Mouse (Mus musculus) forebrain, embryonic 13.5 days (tissue): ENCODE measurements around the gene Themis. TPM values are rescaled to one million over a fixed set of nuclear protein-coding genes. Genes with fewer than 3 reads are reported as not detected.

Experiments used
- ATAC-seq: fragments of 200-750 bp; cut with Nextera tagmentation; 2 replicates; pipeline ENCODE4 v1.8.0; 2017
- H3K27ac ChIP-seq: fragments of 300-500 bp; sonication (generic); 2 replicates; pipeline ENCODE4 v1.5.1; 2015; ENCODE audit warnings: inconsistent platforms, mild to moderate bottlenecking, moderate library complexity
- H3K27me3 ChIP-seq: fragments of 300-500 bp; sonication (generic); 2 replicates; pipeline ENCODE4 v1.6.1; 2015; ENCODE audit warnings: mild to moderate bottlenecking, inconsistent platforms
- H3K36me3 ChIP-seq: fragments of 300-500 bp; sonication (generic); 2 replicates; pipeline ENCODE4 v1.6.1; 2015; ENCODE audit warnings: mild to moderate bottlenecking, inconsistent platforms; ENCODE audit not compliant: poor library complexity, severe bottlenecking
- H3K4me1 ChIP-seq: fragments of 300-500 bp; sonication (generic); 2 replicates; pipeline ENCODE4 v1.6.1; 2015; ENCODE audit warnings: inconsistent platforms
- H3K4me2 ChIP-seq: fragments of 300-500 bp; sonication (generic); 2 replicates; pipeline ENCODE4 v1.6.1; 2015; ENCODE audit warnings: inconsistent platforms, mild to moderate bottlenecking, moderate library complexity
- H3K4me3 ChIP-seq: fragments of 300-500 bp; sonication (generic); 2 replicates; pipeline ENCODE4 v1.5.1; 2015; ENCODE audit warnings: mild to moderate bottlenecking, inconsistent platforms
- H3K9ac ChIP-seq: fragments of 300-500 bp; sonication (generic); 2 replicates; pipeline ENCODE4 v1.6.1; 2015; ENCODE audit warnings: mild to moderate bottlenecking, inconsistent platforms
- H3K9me3 ChIP-seq: fragments of 300-500 bp; sonication (generic); replicated peaks from 2 replicates; pipeline ENCODE4 v1.6.1; 2016; ENCODE audit warnings: inconsistent platforms
- WGBS: fragments of 180-500 bp; shearing (Covaris S2); methylation state at CpG from one replicate; pipeline ENCODE4 v1.1.7; 2015; 5-methylcytosine and 5-hydroxymethylcytosine counted together
- polyA plus RNA-seq: library from polyadenylated mRNA; unstranded; fragments of >200 nt; fragmentation: Nextera tagmentation; extraction: Ambion mirVana; gene quantifications from 2 replicates; pipeline ENCODE4 v1.2.1, GENCODE M21; 2015

The Themis gene
- polyA plus RNA-seq, result not detected in 2 replicates

GRCm38 (mm10) chr10:28668261-28668660 is at the start of gene Themis:
Themis (plus strand) TSS chr10:28668360.
- no peak within 1 kb of the TSS for H3K9ac ChIP-seq
- H3K36me3 ChIP-seq, result no peaks in the 10 kb centered on the region
- no peaks in the 10 kb centered on the region for H3K9me3 ChIP-seq
- ATAC-seq, result no peak
- H3K4me1 ChIP-seq, result no peaks in the 10 kb centered on the region
- WGBS, result 65% methylated on average over 5 of the region's 5 CpGs
- no peaks in the 10 kb centered on the region for H3K27me3 ChIP-seq
- H3K4me2 ChIP-seq, result no peak within 1 kb of the TSS
- H3K27ac ChIP-seq, result no peak within 1 kb of the TSS
- no peak within 1 kb of the TSS for H3K4me3 ChIP-seq

DNA sequence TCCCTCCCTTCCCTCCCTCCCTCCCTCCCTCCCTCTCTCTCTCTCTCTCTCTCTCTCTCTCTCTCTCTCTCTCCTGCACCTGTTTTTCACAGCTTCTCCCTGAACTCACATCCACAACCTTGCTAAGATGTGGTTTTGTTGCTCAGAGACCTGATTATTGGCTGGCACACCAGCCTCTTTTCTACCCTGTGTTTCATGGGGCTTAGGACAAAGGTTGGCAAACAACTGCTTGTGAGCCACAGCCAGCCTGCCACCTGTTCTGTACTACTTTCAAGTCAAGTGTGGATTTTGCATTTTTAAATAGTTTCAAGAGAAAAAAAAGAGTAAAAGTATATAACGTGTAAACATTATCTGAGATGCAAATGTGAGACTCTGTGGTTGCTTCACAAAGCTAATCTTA is 48.7 kb upstream of the Themis start:
- Histone ChIP-seq H3K4me2 (no peak overlapping the region), H3K36me3 (no peaks in the 10 kb centered on the region), H3K4me1 (no peaks in the 10 kb centered on the region), H3K9me3 (no peaks in the 10 kb centered on the region), H3K27ac (no peak overlapping the region), H3K27me3 (no peaks in the 10 kb centered on the region), H3K9ac (no peak overlapping the region), H3K4me3 (no peak overlapping the region)
- WGBS, result 80% methylated on average over 1 of the region's 1 CpGs
- ATAC-seq, result no peak

GRCm38 (mm10) chr10:28636096-28636495 is 32.1 kb upstream of the Themis start:
- no peaks in the 10 kb centered on the region for H3K4me1 ChIP-seq
- no peak overlapping the region for H3K4me3 ChIP-seq
- H3K27ac ChIP-seq, result no peak overlapping the region
- H3K9ac ChIP-seq, result no peak overlapping the region
- no peaks in the 10 kb centered on the region for H3K27me3 ChIP-seq
- H3K9me3 ChIP-seq, result no peaks in the 10 kb centered on the region
- ATAC-seq, result no peak
- H3K36me3 ChIP-seq, result no peaks in the 10 kb centered on the region
- no peak overlapping the region for H3K4me2 ChIP-seq

DNA sequence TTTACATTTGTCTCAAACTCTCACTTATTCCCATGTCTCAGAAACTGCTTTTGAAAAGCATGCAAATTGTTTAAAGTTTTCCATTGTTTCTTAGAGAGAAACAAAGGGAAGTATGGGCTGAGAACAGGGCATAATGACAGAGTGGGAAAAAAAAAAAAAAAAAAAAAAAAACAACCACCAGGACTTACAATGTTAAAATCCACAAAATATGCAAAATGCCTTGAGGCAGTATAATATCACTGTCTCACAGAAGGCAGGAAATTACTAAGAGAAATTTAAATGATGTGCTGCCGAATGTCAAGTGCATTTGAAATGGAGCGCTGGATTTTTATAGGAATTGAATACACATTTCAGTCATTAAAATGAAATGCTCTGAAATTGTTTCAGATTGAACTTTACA is 26.3 kb upstream of the Themis start:
- ATAC-seq, result no peak
- no peak overlapping the region for H3K4me3 ChIP-seq
- 89% methylated on average over 2 of the region's 2 CpGs for WGBS
- no peak overlapping the region for H3K4me2 ChIP-seq
- no peaks in the 10 kb centered on the region for H3K9me3 ChIP-seq
- no peaks in the 10 kb centered on the region for H3K36me3 ChIP-seq
- no peak overlapping the region for H3K27ac ChIP-seq
- H3K4me1 ChIP-seq, result no peaks in the 10 kb centered on the region
- no peaks in the 10 kb centered on the region for H3K27me3 ChIP-seq
- H3K9ac ChIP-seq, result no peak overlapping the region

DNA sequence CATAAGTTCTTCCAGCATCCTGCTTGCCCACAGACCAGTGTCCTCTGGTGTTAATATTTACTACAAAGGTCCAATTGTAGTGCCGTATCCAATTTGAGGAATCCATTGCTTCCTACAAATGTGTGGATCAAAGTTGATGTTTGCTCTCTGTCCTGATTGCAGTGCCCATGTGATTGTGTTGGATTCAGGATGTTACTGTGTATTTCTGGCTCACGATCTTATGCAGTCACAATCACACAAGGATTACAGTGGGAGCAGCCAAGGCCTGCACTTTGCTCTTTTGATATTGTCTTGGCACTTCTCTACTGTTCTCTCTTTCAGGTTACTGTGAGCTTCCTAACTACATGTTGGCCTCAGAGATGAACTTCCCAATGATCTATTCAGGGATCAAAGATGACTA is 20.3 kb upstream of the Themis start:
- no peaks in the 10 kb centered on the region for H3K27me3 ChIP-seq
- H3K4me1 ChIP-seq, result no peaks in the 10 kb centered on the region
- H3K27ac ChIP-seq, result no peak overlapping the region
- no peaks in the 10 kb centered on the region for H3K9me3 ChIP-seq
- H3K4me3 ChIP-seq, result no peak overlapping the region
- H3K36me3 ChIP-seq, result no peaks in the 10 kb centered on the region
- ATAC-seq, result no peak
- 92% methylated on average over 2 of the region's 2 CpGs for WGBS
- no peak overlapping the region for H3K4me2 ChIP-seq
- no peak overlapping the region for H3K9ac ChIP-seq

- Histone ChIP-seq H3K4me2 (no peak overlapping the region), H3K27ac (no peak overlapping the region), H3K4me3 (no peak overlapping the region), H3K9me3 (no peaks in the 10 kb centered on the region), H3K4me1 (no peaks in the 10 kb centered on the region), H3K9ac (no peak overlapping the region), H3K27me3 (no peaks in the 10 kb centered on the region), H3K36me3 (no peaks in the 10 kb centered on the region)
- WGBS, result 82% methylated on average over 6 of the region's 6 CpGs
- peak; percentile 70 for ATAC-seq
Measured at GRCm38 (mm10) chr10:28649109-28649899, 18.9 kb upstream of the Themis start.

- Histone ChIP-seq H3K4me2 (no peak overlapping the region), H3K36me3 (no peaks in the 10 kb centered on the region), H3K27me3 (no peaks in the 10 kb centered on the region), H3K4me1 (no peaks in the 10 kb centered on the region), H3K9me3 (no peaks in the 10 kb centered on the region), H3K27ac (no peak overlapping the region), H3K4me3 (no peak overlapping the region), H3K9ac (no peak overlapping the region)
- WGBS, result 46% methylated on average over 1 of the region's 1 CpGs
- ATAC-seq, result no peak
Measured at GRCm38 (mm10) chr10:28649900-28650160, 18.3 kb upstream of the Themis start.

DNA sequence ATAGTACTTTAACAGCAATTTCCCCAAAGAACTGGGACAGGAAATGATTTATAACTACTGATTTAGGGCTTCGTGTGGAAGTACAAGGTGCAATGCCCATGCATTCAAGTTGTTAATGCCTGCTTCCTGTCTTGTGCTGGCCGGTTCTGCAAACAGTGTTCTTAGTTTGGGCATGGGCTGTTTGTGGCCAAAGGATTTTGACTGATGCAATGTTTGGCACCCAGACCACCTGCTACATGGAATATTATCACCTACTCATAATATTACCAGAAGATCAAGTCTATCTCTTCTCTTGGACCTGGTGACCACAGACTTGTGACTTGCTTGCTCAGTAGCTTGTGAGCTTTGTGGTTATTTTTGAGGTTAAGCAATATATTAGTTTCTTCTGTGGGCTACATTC is 16.2 kb upstream of the Themis start:
- Histone ChIP-seq H3K4me3 (no peak overlapping the region), H3K9ac (no peak overlapping the region), H3K4me2 (no peak overlapping the region), H3K27ac (no peak overlapping the region), H3K4me1 (no peaks in the 10 kb centered on the region), H3K36me3 (no peaks in the 10 kb centered on the region), H3K9me3 (no peaks in the 10 kb centered on the region), H3K27me3 (no peaks in the 10 kb centered on the region)
- no peak for ATAC-seq
- 85% methylated on average over 2 of the region's 2 CpGs for whole genome bisulfite sequencing

DNA sequence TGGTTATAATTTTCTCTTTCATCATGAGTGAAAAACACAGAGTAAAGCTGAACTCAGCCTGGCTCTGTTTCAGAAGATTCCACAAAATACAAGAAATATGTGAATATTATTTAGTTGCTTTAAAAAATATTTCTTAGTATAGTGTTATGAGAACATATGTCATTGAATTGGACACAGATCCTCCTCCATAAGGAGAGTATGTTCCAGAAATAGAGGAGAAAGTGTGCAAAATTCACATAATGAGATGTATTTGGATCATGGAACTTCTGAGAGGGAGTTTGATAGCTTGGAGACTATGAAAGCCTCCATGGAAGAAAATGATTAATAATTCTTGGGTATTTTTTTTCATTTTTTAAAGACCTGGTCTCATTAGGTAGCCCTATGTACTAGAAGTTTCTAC is 13.4 kb upstream of the Themis start:
- Histone ChIP-seq H3K27me3 (no peaks in the 10 kb centered on the region), H3K9ac (no peak overlapping the region), H3K4me2 (no peak overlapping the region), H3K9me3 (no peaks in the 10 kb centered on the region), H3K36me3 (no peaks in the 10 kb centered on the region), H3K4me3 (no peak overlapping the region), H3K4me1 (no peaks in the 10 kb centered on the region), H3K27ac (no peak overlapping the region)
- ATAC-seq, result no peak

GRCm38 (mm10) chr10:28665141-28665540 is 3.0 kb upstream of the Themis start:
- Histone ChIP-seq H3K9ac (no peak overlapping the region), H3K27me3 (no peaks in the 10 kb centered on the region), H3K36me3 (no peaks in the 10 kb centered on the region), H3K4me2 (no peak overlapping the region), H3K9me3 (no peaks in the 10 kb centered on the region), H3K27ac (no peak overlapping the region), H3K4me3 (no peak overlapping the region), H3K4me1 (no peaks in the 10 kb centered on the region)
- ATAC-seq, result 0 out of 2 replicates have a peak, but pooled peaks have one; percentile 45
- WGBS, result 56% methylated on average over 6 of the region's 6 CpGs

DNA sequence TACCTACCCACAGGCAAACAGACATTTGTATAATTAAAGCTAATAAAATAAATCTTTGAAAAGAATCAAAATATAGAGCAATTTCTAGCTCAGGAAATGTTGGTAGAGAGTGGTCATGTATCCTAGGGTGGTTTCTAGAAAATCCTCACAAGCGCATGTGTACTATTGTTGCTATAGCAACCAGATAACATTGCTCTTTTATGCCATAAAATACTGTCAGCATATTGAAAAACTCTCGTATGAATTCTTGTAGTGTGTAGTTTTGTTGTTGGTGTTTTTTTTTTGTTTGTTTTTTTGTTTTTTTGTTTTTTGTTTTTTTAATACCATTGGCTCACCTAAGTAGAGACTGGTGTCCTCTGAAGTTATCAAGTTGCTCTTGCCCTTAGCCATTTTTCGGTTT is 5.8 kb downstream of the Themis start:
- no peak for ATAC-seq
- Histone ChIP-seq H3K4me1 (no peaks in the 10 kb centered on the region), H3K27ac (no peak overlapping the region), H3K36me3 (no peaks in the 10 kb centered on the region), H3K9me3 (no peaks in the 10 kb centered on the region), H3K9ac (no peak overlapping the region), H3K4me2 (no peak overlapping the region), H3K27me3 (no peaks in the 10 kb centered on the region), H3K4me3 (no peak overlapping the region)
- WGBS, result 95% methylated on average over 3 of the region's 3 CpGs

- ATAC-seq, result no peak
- H3K27ac ChIP-seq, result no peak overlapping the region
- 84% methylated on average over 2 of the region's 2 CpGs for WGBS
- H3K4me2 ChIP-seq, result no peak overlapping the region
- H3K4me3 ChIP-seq, result no peak overlapping the region
- no peaks in the 10 kb centered on the region for H3K4me1 ChIP-seq
- H3K9me3 ChIP-seq, result no peaks in the 10 kb centered on the region
- no peaks in the 10 kb centered on the region for H3K36me3 ChIP-seq
- H3K27me3 ChIP-seq, result no peaks in the 10 kb centered on the region
- H3K9ac ChIP-seq, result no peak overlapping the region
Measured at GRCm38 (mm10) chr10:28675337-28675736, 7.2 kb downstream of the Themis start.

DNA sequence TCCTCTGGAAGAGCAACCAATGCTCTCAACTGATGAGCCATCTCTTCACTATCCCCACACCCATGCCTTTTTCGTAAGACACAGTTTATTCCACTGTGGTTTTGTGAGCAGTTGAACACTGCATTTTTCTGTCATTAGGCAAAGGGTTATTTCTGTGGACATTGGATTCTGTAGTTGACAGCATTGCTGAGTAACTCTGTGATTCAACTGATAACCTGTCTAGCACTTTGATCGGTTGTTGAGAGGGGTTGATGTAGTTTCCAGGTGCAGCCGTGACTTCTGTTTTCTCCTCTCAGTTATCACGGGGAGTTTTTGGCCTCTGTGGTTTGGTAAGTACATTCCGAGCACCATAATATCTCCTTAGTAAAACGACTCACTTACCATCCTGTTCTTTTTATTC is 26.8 kb downstream of the Themis start:
- H3K27ac ChIP-seq, result no peak overlapping the region
- no peaks in the 10 kb centered on the region for H3K4me1 ChIP-seq
- H3K36me3 ChIP-seq, result no peaks in the 10 kb centered on the region
- H3K4me3 ChIP-seq, result no peak overlapping the region
- no peaks in the 10 kb centered on the region for H3K9me3 ChIP-seq
- H3K9ac ChIP-seq, result no peak overlapping the region
- no peak for ATAC-seq
- no peak overlapping the region for H3K4me2 ChIP-seq
- no peaks in the 10 kb centered on the region for H3K27me3 ChIP-seq
- 90% methylated on average over 6 of the region's 6 CpGs for WGBS
